Mouse (Mus musculus) cortical plate, adult 2 months (tissue): ENCODE data around the gene Ascc1. TPM values are rescaled to one million over a fixed set of nuclear protein-coding genes. Genes with fewer than 3 reads are reported as not detected.

Experiments used
- H3K27ac ChIP-seq: fragments of 200-500 bp; 2 replicates; pipeline ENCODE4 v1.5.1; 2012; ENCODE audit warnings: low read length, control low read depth, inconsistent platforms; ENCODE audit not compliant: insufficient read depth
- H3K4me1 ChIP-seq: fragments of 200-500 bp; 2 replicates; pipeline ENCODE4 v1.6.1; 2011; ENCODE audit warnings: low read length; ENCODE audit not compliant: control insufficient read depth, insufficient read depth
- H3K4me3 ChIP-seq: fragments of 200-500 bp; 2 replicates; pipeline ENCODE4 v1.5.1; 2011; ENCODE audit warnings: mild to moderate bottlenecking, low read length, control low read depth; ENCODE audit not compliant: insufficient read depth
- CTCF ChIP-seq: fragments of 200-500 bp; IDR thresholded peaks from 2 replicates; pipeline ENCODE4 v1.5.1; 2011; ENCODE audit warnings: mild to moderate bottlenecking, control low read depth, low read length; ENCODE audit not compliant: insufficient read depth; ENCODE audit errors: extremely low read depth
- POLR2A ChIP-seq: fragments of 200-500 bp; IDR thresholded peaks from 2 replicates; pipeline ENCODE4 v1.6.1; 2011; ENCODE audit warnings: mild to moderate bottlenecking, low read length, control low read depth; ENCODE audit not compliant: insufficient read depth; ENCODE audit errors: extremely low read depth
- polyA plus RNA-seq: library from polyadenylated mRNA; depleted of rRNA; stranded (reverse); fragments of >200 nt; gene quantifications from 2 replicates; pipeline ENCODE4 v1.2.3, GENCODE M21; 2012

Ascc1 gene
- polyA plus RNA-seq, 1 experiment, result 22.7 TPM

GRCm38 (mm10) chr10:60106531-60107186 lies 104.1 kb downstream of the Ascc1 start:
- Histone ChIP-seq H3K27ac (peak overlapping the region; percentile 78), H3K4me3 (peak overlapping the region; percentile 64), H3K4me1 (peaks cover 10% of the 10 kb centered on the region)
- TF ChIP-seq POLR2A (no peak; the same call in 1 of the 2 replicates), CTCF (no peak)

GRCm38 (mm10) chr10:60107448-60107847 lies 104.8 kb downstream of the Ascc1 start:
- TF ChIP-seq CTCF, result no peak
- Histone ChIP-seq H3K4me1 (peaks cover 10% of the 10 kb centered on the region), H3K27ac (peak overlapping the region; percentile 78), H3K4me3 (peak overlapping the region; percentile 64)

- Histone ChIP-seq H3K4me3 (peak overlapping the region; percentile 64), H3K4me1 (peaks cover 10% of the 10 kb centered on the region), H3K27ac (peak overlapping the region; percentile 43)
- TF ChIP-seq POLR2A (peak; percentile 40; the same call in 1 of the 2 replicates), CTCF (no peak)
These were observed 105.9 kb downstream of the Ascc1 start for GRCm38 (mm10) chr10:60108321-60109111.

- Histone ChIP-seq H3K27ac (peak overlapping the region; percentile 60; the same call in 1 of the 2 replicates), H3K4me1 (peaks cover 10% of the 10 kb centered on the region), H3K4me3 (peak overlapping the region; percentile 28)
- TF ChIP-seq POLR2A (no peak; the same call in 1 of the 2 replicates), CTCF (no peak)
These were observed 106.7 kb downstream of the Ascc1 start for GRCm38 (mm10) chr10:60109336-60109735.

- Histone ChIP-seq H3K4me3 (peak overlapping the region; percentile 28; the same call in 1 of the 2 replicates), H3K27ac (0 out of 2 replicates have a peak overlapping the region, but pooled peaks have one; percentile 9), H3K4me1 (peaks cover 10% of the 10 kb centered on the region)
- no peak for TF ChIP-seq CTCF
- TF ChIP-seq POLR2A, result no peak
These were observed 107.4 kb downstream of the Ascc1 start for GRCm38 (mm10) chr10:60109989-60110388.

GRCm38 (mm10) chr10:60110908-60111475 lies 108.4 kb downstream of the Ascc1 start:
- H3K4me3 ChIP-seq, result no peak overlapping the region
- peaks cover 11% of the 10 kb centered on the region for H3K4me1 ChIP-seq
- TF ChIP-seq CTCF, result no peak
- no peak overlapping the region for H3K27ac ChIP-seq

GRCm38 (mm10) chr10:60113965-60114690 lies 111.5 kb downstream of the Ascc1 start:
- TF ChIP-seq CTCF (no peak), POLR2A (no peak)
- H3K4me1 ChIP-seq, result peaks cover 28% of the 10 kb centered on the region
- no peak overlapping the region for H3K4me3 ChIP-seq
- H3K27ac ChIP-seq, result peak overlapping the region; percentile 39; the same call in 1 of the 2 replicates

GRCm38 (mm10) chr10:60115345-60116185 lies 113.0 kb downstream of the Ascc1 start:
- TF ChIP-seq POLR2A (no peak), CTCF (no peak)
- peak overlapping the region; percentile 57 for H3K27ac ChIP-seq
- H3K4me1 ChIP-seq, result peaks cover 30% of the 10 kb centered on the region
- H3K4me3 ChIP-seq, result peak overlapping the region; percentile 4; the same call in 1 of the 2 replicates
